Mouse (Mus musculus) testis, adult 2 months (tissue): ENCODE measurements around the gene Tfe3.

Experiments
- CTCF ChIP-seq: fragments of 200-500 bp; IDR thresholded peaks from 2 replicates; pipeline ENCODE4 v1.5.1; 2012; ENCODE audit warnings: low read depth, mild to moderate bottlenecking, inconsistent platforms, low read length, moderate library complexity; ENCODE audit not compliant: control insufficient read depth, insufficient read depth, insufficient replicate concordance
- POLR2A ChIP-seq: fragments of 200-500 bp; IDR thresholded peaks from 2 replicates; pipeline ENCODE4 v1.6.1; 2012; ENCODE audit warnings: low read depth, mild to moderate bottlenecking, inconsistent platforms, low read length, moderate library complexity; ENCODE audit not compliant: control insufficient read depth

DNA sequence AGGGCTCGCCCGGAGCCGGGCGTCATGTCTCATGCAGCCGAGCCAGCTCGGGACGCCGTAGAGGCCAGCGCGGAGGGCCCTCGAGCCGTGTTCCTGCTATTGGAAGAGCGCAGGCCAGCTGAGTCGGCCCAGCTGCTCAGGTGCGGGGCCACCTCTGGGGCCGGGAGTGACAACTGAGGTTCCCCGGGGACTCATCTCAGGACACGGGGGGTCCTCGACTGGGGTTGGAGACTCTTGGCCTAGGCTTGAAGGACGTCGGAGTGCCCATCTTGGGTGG is 499 bp downstream of the Tfe3 start:
- TF ChIP-seq CTCF (no peak), POLR2A (no peak)
